Mouse (Mus musculus) layer of hippocampus, adult 11-12 months (tissue): ENCODE data around the gene Abcc12.

Source experiments
- DNase-seq: peaks from one replicate; pipeline ENCODE4 v3.0.0; 2022; ENCODE audit warnings: low spot score

The Abcc12 gene

GRCm38 (mm10) chr8:86512131-86512792 lies 68.2 kb downstream of the Abcc12 start:
- DNase-seq = peak; percentile 15

DNA sequence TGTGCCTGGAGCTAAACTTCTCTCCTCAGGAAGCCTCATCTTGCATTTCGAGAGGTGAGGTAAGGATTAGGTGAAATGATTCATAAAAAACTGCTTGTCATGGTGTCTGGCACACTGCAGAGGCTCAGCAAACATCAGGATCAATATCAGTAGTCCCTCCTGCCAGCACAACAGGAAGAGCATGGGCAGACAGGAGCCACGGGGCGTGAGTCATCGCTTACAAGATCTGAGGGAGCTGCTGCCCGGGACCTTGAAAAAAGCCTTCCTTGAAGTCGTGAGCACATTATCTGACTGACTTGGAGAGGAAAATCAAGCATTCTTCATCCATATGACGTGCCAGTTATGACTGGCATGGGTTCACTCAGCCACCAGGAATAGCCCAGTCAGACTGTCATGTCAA lies 79.1 kb downstream of the Abcc12 start:
- no peak for DNase-seq

- no peak for DNase-seq
These were observed 85.4 kb downstream of the Abcc12 start for GRCm38 (mm10) chr8:86495056-86495455.

- DNase-seq = no peak
These were observed 86.6 kb downstream of the Abcc12 start for GRCm38 (mm10) chr8:86493841-86494240.

DNA sequence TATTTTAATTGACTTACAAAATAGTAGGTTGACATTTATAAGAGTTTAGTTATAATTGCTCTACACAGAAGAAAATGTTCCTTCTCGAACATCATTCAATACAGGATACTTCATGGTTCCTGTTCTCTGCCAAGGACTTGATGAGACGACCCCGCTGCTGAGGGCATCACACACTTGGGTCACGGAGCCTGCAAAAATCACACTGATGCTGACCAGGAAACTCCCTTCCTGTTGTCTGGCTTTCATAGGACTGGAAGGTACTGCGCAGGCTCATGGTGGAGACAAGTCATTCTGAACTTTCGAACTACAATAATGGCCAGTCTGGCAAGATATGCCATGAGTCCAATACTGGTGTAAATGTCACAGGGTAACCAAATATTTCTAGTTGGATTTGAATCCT lies 95.1 kb downstream of the Abcc12 start:
- DNase-seq = no peak

DNA sequence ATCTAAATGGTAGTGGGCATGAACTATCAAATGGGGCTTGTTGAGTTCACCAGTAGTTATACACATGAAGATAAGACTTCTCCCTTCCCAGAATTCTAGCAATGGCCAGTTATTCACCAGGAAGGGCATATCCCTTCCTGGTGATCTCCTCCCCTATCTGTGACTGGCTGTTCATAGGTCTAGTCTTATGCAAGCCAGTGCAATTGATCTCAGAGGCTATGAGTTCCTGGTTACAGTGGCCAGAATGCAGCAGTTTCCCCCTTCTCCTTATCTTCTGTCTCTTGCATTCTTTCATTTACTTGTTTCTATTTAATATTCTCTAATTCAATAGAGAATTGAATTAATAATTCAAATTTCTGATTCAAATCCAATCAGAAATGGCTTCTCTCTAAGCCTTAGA lies 96.2 kb downstream of the Abcc12 start:
- DNase-seq = no peak

GRCm38 (mm10) chr8:86482116-86482515 lies 98.4 kb downstream of the Abcc12 start:
- DNase-seq = no peak

- peak; percentile 66 for DNase-seq
These were observed 104.6 kb downstream of the Abcc12 start for GRCm38 (mm10) chr8:86475711-86476438.

DNA sequence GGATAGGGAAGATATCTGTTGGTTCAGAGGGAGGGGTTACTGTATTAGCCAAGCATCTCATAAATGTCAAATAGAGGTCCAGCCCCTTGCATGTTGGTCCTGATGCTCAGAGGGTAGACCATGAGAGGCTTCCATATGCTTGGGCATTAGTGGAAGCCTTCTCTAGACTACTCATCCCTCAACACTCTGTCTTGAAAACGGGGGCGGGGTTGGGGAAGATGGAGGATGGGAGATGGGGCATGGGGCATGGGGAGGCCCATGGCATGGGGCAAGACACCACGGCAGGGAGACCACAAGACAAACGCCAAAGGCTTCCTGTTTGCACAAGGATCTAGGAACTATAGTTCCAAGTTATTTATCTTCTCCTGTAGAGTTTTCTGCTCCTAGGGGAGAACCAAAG lies 106.0 kb downstream of the Abcc12 start:
- DNase-seq = no peak

DNA sequence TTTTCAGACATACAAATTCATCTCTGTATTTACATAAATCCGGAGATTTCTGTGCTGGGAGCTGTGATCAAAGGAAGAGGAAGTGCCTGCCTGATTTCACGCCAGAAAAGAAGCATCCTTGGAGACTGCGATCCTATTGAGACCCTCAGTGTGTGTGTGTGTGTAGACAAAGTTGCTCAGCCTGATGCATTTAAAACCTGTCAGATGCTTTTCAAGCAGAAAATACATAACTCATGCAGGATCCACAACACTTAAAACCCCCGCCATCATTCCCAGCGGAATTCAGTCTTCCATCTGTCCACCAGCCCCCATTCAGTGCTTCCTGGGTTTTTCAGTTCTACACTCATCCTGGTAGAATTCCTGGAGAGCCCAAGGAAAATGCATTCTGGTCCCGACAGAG lies 107.4 kb downstream of the Abcc12 start:
- peak; percentile 14 for DNase-seq

DNA sequence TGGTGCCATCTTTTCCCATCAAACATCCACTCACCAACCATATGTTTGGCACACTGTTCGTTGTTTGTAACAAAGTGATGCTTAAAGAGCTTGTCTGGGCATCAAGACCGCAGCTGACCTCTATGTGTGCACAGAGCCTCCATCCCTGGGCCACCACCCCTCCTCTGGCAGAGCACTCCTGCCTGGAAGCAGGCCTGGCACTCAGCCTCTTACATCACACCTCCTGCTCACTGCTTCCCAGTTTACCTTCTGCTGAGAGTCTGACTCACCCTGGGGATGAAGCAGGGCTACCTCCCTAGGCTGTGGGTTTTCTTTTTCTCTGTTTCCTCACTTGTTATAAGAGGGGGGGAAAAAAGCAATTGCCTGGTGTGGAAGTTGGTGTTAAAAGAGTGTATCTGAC lies 109.8 kb downstream of the Abcc12 start:
- no peak for DNase-seq

DNA sequence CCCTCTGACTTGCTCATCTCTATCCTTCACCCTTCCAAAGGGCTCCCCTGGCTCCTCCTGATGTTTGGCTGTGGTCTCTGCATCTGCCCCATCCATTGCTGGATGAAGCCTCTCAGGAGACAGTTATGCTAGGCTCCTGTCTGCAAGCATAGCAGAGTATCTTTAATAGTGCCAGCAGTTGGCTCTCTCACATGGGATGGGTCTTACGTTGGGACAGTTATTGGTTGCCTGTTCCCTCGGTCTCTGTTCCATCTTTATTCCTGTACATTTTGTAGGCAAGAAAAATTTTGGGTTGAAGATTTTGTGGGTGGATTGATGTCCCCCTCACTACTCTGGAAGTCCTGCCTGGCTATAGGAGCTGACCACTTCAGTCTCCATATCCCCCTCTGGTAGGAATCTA lies 117.3 kb downstream of the Abcc12 start:
- no peak for DNase-seq

DNA sequence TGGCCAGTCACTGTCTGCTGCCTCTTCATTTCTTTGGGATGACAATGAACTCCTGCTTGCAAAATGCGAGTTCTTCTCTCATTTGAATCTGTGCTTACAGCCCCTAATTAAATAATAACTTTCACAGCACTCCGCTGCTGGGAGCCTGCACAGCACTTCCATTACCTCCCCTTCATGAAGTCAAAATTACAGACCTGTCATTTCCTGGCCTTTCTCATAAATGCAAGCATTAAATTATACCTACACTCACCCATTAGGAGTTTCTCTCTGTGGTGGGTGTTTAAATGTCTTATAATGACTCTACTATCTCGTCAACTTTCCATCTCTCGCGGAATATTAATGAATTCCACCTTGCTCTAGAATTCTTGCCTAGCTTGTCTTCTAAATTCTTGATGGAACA lies 120.1 kb downstream of the Abcc12 start:
- DNase-seq = no peak

DNA sequence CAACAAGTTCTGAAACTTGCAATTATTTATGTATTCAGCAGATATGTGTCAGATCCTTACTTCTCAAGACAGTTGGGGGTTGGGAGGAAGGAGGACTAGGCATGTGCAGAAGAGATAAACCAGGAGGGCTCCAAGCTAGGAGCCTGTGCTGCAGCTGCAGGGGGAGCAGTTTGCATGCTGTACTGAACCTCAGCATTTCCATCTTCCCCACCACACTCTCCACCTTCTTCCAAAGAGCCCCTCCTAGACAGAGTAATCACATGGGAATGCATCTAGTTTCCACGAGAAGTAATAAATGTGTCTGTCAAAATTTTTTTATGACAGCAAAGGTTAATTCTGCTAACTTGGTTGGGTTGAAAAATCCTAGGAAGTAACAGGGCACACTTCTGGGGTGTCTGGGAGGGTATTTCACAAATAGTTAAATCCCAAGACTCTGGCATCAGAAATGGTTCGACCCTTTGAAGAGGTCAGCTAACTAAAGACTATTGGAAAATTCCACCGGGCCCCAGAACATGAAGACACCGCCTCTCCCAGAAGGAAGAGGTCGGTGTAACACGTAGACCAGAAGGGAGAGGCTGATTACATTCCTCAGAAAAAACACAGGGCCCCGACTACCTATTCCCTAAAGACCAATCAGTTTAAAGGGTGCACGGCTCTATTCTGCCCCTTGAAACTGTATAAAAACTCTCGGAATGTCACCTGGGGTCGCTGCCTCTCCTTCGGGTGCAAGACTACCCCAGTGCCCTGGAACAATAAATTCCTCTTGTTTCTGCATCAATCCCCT lies 126.6 kb downstream of the Abcc12 start:
- DNase-seq = no peak

- DNase-seq = no peak
These were observed 130.5 kb downstream of the Abcc12 start for GRCm38 (mm10) chr8:86449870-86450515.

- no peak for DNase-seq
These were observed 135.0 kb downstream of the Abcc12 start for GRCm38 (mm10) chr8:86445516-86445915.

GRCm38 (mm10) chr8:86443744-86444143 lies 136.7 kb downstream of the Abcc12 start:
- no peak for DNase-seq

- no peak for DNase-seq
These were observed 141.5 kb downstream of the Abcc12 start for GRCm38 (mm10) chr8:86438983-86439299.

DNA sequence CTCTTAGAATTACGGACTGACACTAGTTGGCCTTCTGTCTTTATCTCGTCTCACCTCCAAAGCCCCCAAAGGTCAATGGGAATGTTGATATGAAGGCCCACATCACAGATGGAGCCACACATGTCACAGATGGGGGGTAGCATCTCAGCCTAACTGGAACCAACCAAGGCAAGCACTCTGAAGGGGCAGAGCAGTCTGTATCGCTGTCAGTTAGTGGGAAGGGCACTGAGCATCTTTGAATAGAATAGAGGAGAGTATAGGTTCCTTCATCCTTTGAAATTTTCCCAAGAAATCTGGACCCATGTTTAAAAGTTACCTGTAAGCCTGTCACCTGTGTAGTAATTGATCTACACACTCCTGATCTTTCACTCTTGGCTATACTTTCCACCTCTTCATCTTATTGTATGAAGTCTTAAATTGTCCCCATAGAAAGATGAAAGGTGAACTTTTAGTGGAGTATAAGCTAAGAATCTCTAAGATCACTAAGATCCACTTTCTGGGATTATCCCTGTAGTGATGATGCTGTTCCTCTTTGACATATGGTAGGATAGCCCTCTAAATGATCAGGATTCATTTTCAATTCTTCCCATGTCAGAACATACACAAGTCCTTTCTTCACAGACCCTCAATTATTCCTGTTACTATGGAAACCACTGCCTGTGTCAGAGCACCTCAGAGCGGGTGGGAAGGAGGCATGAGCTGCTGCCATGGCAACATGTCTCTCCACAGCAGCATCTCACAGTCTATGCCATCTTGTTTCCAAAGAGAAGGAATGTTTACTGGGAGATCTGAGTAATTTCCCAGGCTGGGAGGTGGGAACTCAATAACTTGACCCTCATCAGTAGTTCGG lies 142.1 kb downstream of the Abcc12 start:
- peak; percentile 72 for DNase-seq

- no peak for DNase-seq
These were observed 143.1 kb downstream of the Abcc12 start for GRCm38 (mm10) chr8:86437418-86437817.
